In genomic region chr7:49241229-49241751, GRCm38 (mm10) we compare ENCODE assay signal across 17 mouse cellular contexts.
"Had no signal": no experiment of that assay in that cellular context is flagged by ENCODE, and none has a peak within 500 bp of the region (broad histone marks: within the 10 kb centered on the region; RNA-seq: fewer than 3 reads in every experiment).

No protein-coding gene starts in this region.

- DNase-seq: kidney, adult 18-20 months; kidney, postnatal 36 days; lung, postnatal 14 days; right cerebral cortex, postnatal 4 days; spleen, adult 18-20 months; thymus, adult 18-20 months; thymus, postnatal 14 days had no signal

- H3K27me3 ChIP-seq: midbrain, embryonic 15.5 days had no signal

- H3K4me3 ChIP-seq: layer of hippocampus, adult 2 months; left cerebral cortex, adult 2 months; limb, embryonic 10.5 days; liver, embryonic 15.5 days; megakaryocyte, embryonic 14.5 days; midbrain, embryonic 15.5 days; neural tube, embryonic 12.5 days had no signal

- ATAC-seq: midbrain, embryonic 15.5 days had no signal

- H3K9ac ChIP-seq: liver, embryonic 15.5 days; lung, embryonic 14.5 days; midbrain, embryonic 15.5 days; neural tube, embryonic 12.5 days had no signal

- H3K9me3 ChIP-seq: limb, embryonic 10.5 days; liver, embryonic 15.5 days; midbrain, embryonic 15.5 days; neural tube, embryonic 12.5 days had no signal

- H3K27ac ChIP-seq: layer of hippocampus, adult 2 months; left cerebral cortex, adult 2 months; limb, embryonic 10.5 days; liver, embryonic 15.5 days; midbrain, embryonic 15.5 days; neural tube, embryonic 12.5 days had no signal

- H3K36me3 ChIP-seq: limb, embryonic 10.5 days; liver, embryonic 15.5 days; midbrain, embryonic 15.5 days; neural tube, embryonic 12.5 days had no signal

- H3K4me2 ChIP-seq: liver, embryonic 11.5 days; liver, embryonic 15.5 days; lung, embryonic 14.5 days; midbrain, embryonic 11.5 days; midbrain, embryonic 15.5 days; neural tube, embryonic 12.5 days had no signal
